Comparison of ENCODE assay signal across 16 mouse cellular contexts in genomic region chr13:12341447-12341846, GRCm38 (mm10). TPM values are rescaled to one million over a fixed set of nuclear protein-coding genes. Genes with fewer than 3 reads are reported as not detected.
DNase-seq lines count a peak whose midpoint lies in the region; ATAC-seq and TF ChIP-seq lines count a peak whose summit lies in the region.
"Had no signal": no experiment of that assay in that cellular context is flagged by ENCODE, and none has a peak within 500 bp of the region (broad histone marks: within the 10 kb centered on the region; RNA-seq: fewer than 3 reads in every experiment).

No protein-coding gene starts in this region.

- peak; percentile 6 for DNase-seq in cerebellum, adult 9-11 months
- DNase-seq in midbrain, embryonic 10.5 days (ENCODE audit: low spot score), result no peak
- DNase-seq in adrenal gland, postnatal 4 days (ENCODE audit: low spot score in 2 of 2), result no peak
- DNase-seq: layer of hippocampus, adult 9-11 months; lung, postnatal 10 days; midbrain, embryonic 14.5 days; retina, postnatal 1 day; spleen, adult 18-20 months had no signal

- 47% methylated on average over 6 of the region's 6 CpGs for WGBS in heart, embryonic 16.5 days
- 54% methylated on average over 6 of the region's 6 CpGs for WGBS in heart, embryonic 11.5 days (ENCODE audit: insufficient replicate concordance)
- WGBS in midbrain, embryonic 15.5 days, result 58% methylated on average over 6 of the region's 6 CpGs
- WGBS in midbrain, embryonic 10.5 days, result 66% methylated on average over 6 of the region's 6 CpGs

- no peak for ATAC-seq in cerebellum, adult (ENCODE audit: insufficient number of reproducible peaks, low FRiP score, low TSS enrichment)
- ATAC-seq in heart, embryonic 16.5 days (replicated peaks; ENCODE audit: extremely low read depth, insufficient read depth, low FRiP score), result no peak
- ATAC-seq in heart, embryonic 11.5 days (replicated peaks; ENCODE audit: insufficient number of reproducible peaks, low FRiP score, low TSS enrichment), result no peak
- ATAC-seq in midbrain, embryonic 15.5 days (replicated peaks), result no peak

- H3K79me2 ChIP-seq in myocyte (ENCODE audit: control insufficient read depth, insufficient read depth), result no peaks in the 10 kb centered on the region

- peak overlapping the region; percentile 60 for H3K4me2 ChIP-seq in heart, embryonic 16.5 days (ENCODE audit: low read depth, low read length)
- H3K4me2 ChIP-seq in heart, embryonic 11.5 days, result no peak overlapping the region
- peak overlapping the region; percentile 96; the same call in 1 of the 2 replicates for H3K4me2 ChIP-seq in midbrain, embryonic 15.5 days
- H3K4me2 ChIP-seq in myocyte (ENCODE audit: low read depth), result peak overlapping the region; percentile 28

- H3K9me3 ChIP-seq in heart, embryonic 16.5 days (replicated peaks; ENCODE audit: control insufficient read depth, low read length), result no peaks in the 10 kb centered on the region
- H3K9me3 ChIP-seq in heart, embryonic 11.5 days (replicated peaks; ENCODE audit: control insufficient read depth, low read length), result no peaks in the 10 kb centered on the region
- H3K9me3 ChIP-seq in midbrain, embryonic 15.5 days, result no peaks in the 10 kb centered on the region
- H3K9me3 ChIP-seq in midbrain, embryonic 10.5 days (replicated peaks), result no peaks in the 10 kb centered on the region
- H3K9me3 ChIP-seq: forebrain, embryonic 12.5 days; hindbrain, embryonic 13.5 days had no signal

- no peak overlapping the region for H3K4me3 ChIP-seq in heart, embryonic 16.5 days (ENCODE audit: low read length)
- H3K4me3 ChIP-seq in heart, embryonic 11.5 days (ENCODE audit: low read depth, low read length), result no peak overlapping the region
- H3K4me3 ChIP-seq in midbrain, embryonic 15.5 days, result no peak overlapping the region
- H3K4me3 ChIP-seq in midbrain, embryonic 10.5 days, result no peak overlapping the region
- no peak overlapping the region for H3K4me3 ChIP-seq in myocyte

- no peak overlapping the region for H3K9ac ChIP-seq in heart, embryonic 16.5 days (ENCODE audit: low read length)
- no peak overlapping the region for H3K9ac ChIP-seq in heart, embryonic 11.5 days (ENCODE audit: low read depth, low read length)
- no peak overlapping the region for H3K9ac ChIP-seq in midbrain, embryonic 15.5 days
- H3K9ac ChIP-seq: liver, embryonic 14.5 days had no signal

- no peak overlapping the region for H3ac ChIP-seq in myocyte (ENCODE audit: control insufficient read depth, insufficient read length)

- H3K27ac ChIP-seq in heart, embryonic 16.5 days (ENCODE audit: low read length), result no peak overlapping the region
- H3K27ac ChIP-seq in heart, embryonic 11.5 days (ENCODE audit: low read depth, low read length), result no peak overlapping the region
- H3K27ac ChIP-seq in midbrain, embryonic 15.5 days, result no peak overlapping the region
- no peak overlapping the region for H3K27ac ChIP-seq in midbrain, embryonic 10.5 days (replicated peaks)
- H3K27ac ChIP-seq: forebrain, embryonic 12.5 days; hindbrain, embryonic 13.5 days; liver, embryonic 14.5 days had no signal

- TF ChIP-seq POLR2A in myocyte (IDR thresholded peaks at IDR 0.05; ENCODE audit: insufficient read length, low read depth), result no peak

- peaks cover 8% of the 10 kb centered on the region for H3K4me1 ChIP-seq in heart, embryonic 16.5 days (ENCODE audit: control insufficient read depth, insufficient read depth, low read length)
- H3K4me1 ChIP-seq in heart, embryonic 11.5 days (ENCODE audit: control insufficient read depth, insufficient read depth, low read length), result peaks cover 3% of the 10 kb centered on the region
- H3K4me1 ChIP-seq in midbrain, embryonic 15.5 days, result peaks cover 3% of the 10 kb centered on the region
- H3K4me1 ChIP-seq in midbrain, embryonic 10.5 days, result peaks cover 14% of the 10 kb centered on the region
- H3K4me1 ChIP-seq: forebrain, embryonic 12.5 days had no signal

- no peaks in the 10 kb centered on the region for H3K27me3 ChIP-seq in heart, embryonic 16.5 days (ENCODE audit: control insufficient read depth, insufficient read depth, low read length)
- H3K27me3 ChIP-seq in heart, embryonic 11.5 days (ENCODE audit: control insufficient read depth, insufficient read depth, low read length), result no peaks in the 10 kb centered on the region
- 0 out of 2 replicates have a peak, but pooled peaks cover 2% of the 10 kb centered on the region for H3K27me3 ChIP-seq in midbrain, embryonic 15.5 days (replicated peaks)
- peaks cover 9% of the 10 kb centered on the region for H3K27me3 ChIP-seq in midbrain, embryonic 10.5 days (ENCODE audit: low read depth, poor library complexity, severe bottlenecking)
- H3K27me3 ChIP-seq in myocyte (ENCODE audit: control insufficient read depth, insufficient read depth, insufficient read length), result no peaks in the 10 kb centered on the region
- H3K27me3 ChIP-seq: hindbrain, embryonic 13.5 days had no signal

- H3K36me3 ChIP-seq in heart, embryonic 16.5 days (ENCODE audit: control insufficient read depth, insufficient read depth), result no peaks in the 10 kb centered on the region
- no peaks in the 10 kb centered on the region for H3K36me3 ChIP-seq in heart, embryonic 11.5 days (ENCODE audit: control insufficient read depth, insufficient read depth, low read length)
- no peaks in the 10 kb centered on the region for H3K36me3 ChIP-seq in midbrain, embryonic 15.5 days (replicated peaks)
- H3K36me3 ChIP-seq in midbrain, embryonic 10.5 days, result no peaks in the 10 kb centered on the region
- no peaks in the 10 kb centered on the region for H3K36me3 ChIP-seq in myocyte (ENCODE audit: control insufficient read depth, insufficient read depth)
- H3K36me3 ChIP-seq: forebrain, embryonic 12.5 days; hindbrain, embryonic 13.5 days had no signal

TF ChIP-seq in myocyte, 11 proteins besides CTCF, POLR2A, EP300 and RAD21:
- TF ChIP-seq MAX (IDR thresholded peaks at IDR 0.05; ENCODE audit: low read depth) (no peak), MYOG (IDR thresholded peaks at IDR 0.05; ENCODE audit: control insufficient read depth in 1 of 3, insufficient read depth in 1 of 3, insufficient read length in 2 of 3, low read depth in 2 of 3) (no peak), MYOD1 (IDR thresholded peaks at IDR 0.05; ENCODE audit: control insufficient read depth in 1 of 3, insufficient read length in 2 of 3, low read depth in 2 of 3) (peak in 1 of 3 experiments; percentile 65)

RNA-seq across cellular contexts. Expression of gene Actn2, which starts 0.9 kb away (rescaled TPM):
- polyA plus RNA-seq in heart, embryonic 16.5 days (2015; fragmentation: Nextera tagmentation; extraction: Ambion mirVana), result 1,874 and 1,903 TPM in 2 replicates
- 1,008 and 1,229 TPM in 2 replicates for polyA plus RNA-seq in heart, embryonic 11.5 days (2014; fragmentation: Nextera tagmentation; extraction: Ambion mirVana)
- polyA plus RNA-seq in midbrain, embryonic 15.5 days (2015; fragmentation: Nextera tagmentation; extraction: Ambion mirVana), result 2.8 and 4.6 TPM in 2 replicates
- 1.6 and 1.8 TPM in 2 replicates for polyA plus RNA-seq in midbrain, embryonic 10.5 days (2016; fragmentation: Nextera tagmentation; extraction: Ambion mirVana)
- 147 TPM for polyA plus RNA-seq in myocyte (2012; fragmentation: generic; extraction: Trizol)
- 10 to 100 TPM; 22.6 to 76.2 TPM for total RNA-seq in adrenal gland, postnatal 4 days (2021)

RNA-seq across cellular contexts. Expression of gene Heatr1, which starts 53.4 kb away (rescaled TPM):
- 8.4 and 8.6 TPM in 2 replicates for polyA plus RNA-seq in heart, embryonic 16.5 days (2015; fragmentation: Nextera tagmentation; extraction: Ambion mirVana)
- polyA plus RNA-seq in heart, embryonic 11.5 days (2014; fragmentation: Nextera tagmentation; extraction: Ambion mirVana), result 15.1 and 16.6 TPM in 2 replicates
- polyA plus RNA-seq in midbrain, embryonic 15.5 days (2015; fragmentation: Nextera tagmentation; extraction: Ambion mirVana), result 14.0 and 14.2 TPM in 2 replicates
- 30.9 and 37.4 TPM in 2 replicates for polyA plus RNA-seq in midbrain, embryonic 10.5 days (2016; fragmentation: Nextera tagmentation; extraction: Ambion mirVana)
- 23.6 TPM for polyA plus RNA-seq in myocyte (2012; fragmentation: generic; extraction: Trizol)
- 10 to 100 TPM; 37.7 to 40.1 TPM for total RNA-seq in adrenal gland, postnatal 4 days (2021)

Comparison
In these comparisons a context has a peak if more than half of its experiments do, and no peak if none do; other contexts are left out.
1. RNA of gene Actn2, which starts 0.9 kb away (polyA plus RNA-seq): 1,874 to 1,903 TPM in heart, embryonic 16.5 days, 1,008 to 1,229 TPM in heart, embryonic 11.5 days and 147 TPM in myocyte (single experiment); 2.8 to 4.6 TPM in midbrain, embryonic 15.5 days and 1.6 to 1.8 TPM in midbrain, embryonic 10.5 days; every median in the first group is over 10 times any median in the second.